Mouse (Mus musculus): ENCODE measurements around the gene Rps12-ps3. TPM values are rescaled to one million over a fixed set of nuclear protein-coding genes. Genes with fewer than 3 reads are reported as not detected.
A peak's percentile ranks its signal among the peaks of the same experiment; 100 is the strongest.

Rps12-ps3 gene
- polyA plus RNA-seq, 1 experiment from 2014 or later: 25.1 TPM

- Histone ChIP-seq H3K4me1 (replicated peaks; ENCODE audit: control insufficient read depth, insufficient read depth) (no peaks in the 10 kb centered on the region), H3K27me3 (ENCODE audit: control insufficient read depth, insufficient read depth, low read length) (no peaks in the 10 kb centered on the region), H3K4me2 (replicated peaks; ENCODE audit: low read depth) (no peak overlapping the region), H3K4me3 (ENCODE audit: low read depth, low read length) (no peak overlapping the region), H3K27ac (replicated peaks) (no peak overlapping the region), H3K9me3 (ENCODE audit: control insufficient read depth, low read length) (no peaks in the 10 kb centered on the region), H3K9ac (ENCODE audit: low read length) (no peak overlapping the region), H3K36me3 (ENCODE audit: control insufficient read depth, insufficient read depth, low read length) (no peaks in the 10 kb centered on the region)
- no peak for DNase-seq (ENCODE audit: low spot score)
- WGBS: 82% methylated on average over 3 of the region's 3 CpGs
- no peak for ATAC-seq (ENCODE audit: low FRiP score, low TSS enrichment)
- TF ChIP-seq EP300 (optimal IDR thresholded peaks at IDR 0.05): no peak
- no peak for TF ChIP-seq CTCF (IDR thresholded peaks at IDR 0.05; ENCODE audit: low read depth)
Measured at GRCm38 (mm10) chr19:59337872-59338681, 16.0 kb downstream of the Rps12-ps3 start.

DNA sequence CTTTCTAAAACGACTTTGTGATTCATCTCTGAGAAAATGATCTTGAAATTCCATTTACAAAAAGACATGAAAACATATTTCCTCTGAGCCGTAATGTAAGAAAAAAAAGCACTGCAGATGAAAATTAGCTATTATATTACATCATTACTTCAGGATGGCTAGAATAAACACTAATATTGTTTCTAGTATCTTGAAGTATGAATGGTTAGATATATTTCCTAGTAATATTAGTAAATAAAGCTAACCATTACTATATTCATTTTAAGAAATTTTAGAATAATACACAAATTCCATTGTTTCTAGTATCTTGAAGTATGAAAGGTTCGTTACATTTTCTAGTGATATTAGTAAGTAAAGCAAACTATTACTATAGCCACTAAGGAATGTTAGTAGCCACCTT, 17.8 kb downstream of the Rps12-ps3 start:
- H3K27me3 ChIP-seq (ENCODE audit: control insufficient read depth, insufficient read depth, low read length): no peaks in the 10 kb centered on the region
- no peak overlapping the region for H3K27ac ChIP-seq (replicated peaks)
- WGBS: 66% methylated on average over 3 of the region's 3 CpGs
- TF ChIP-seq EP300 (optimal IDR thresholded peaks at IDR 0.05) (no peak), CTCF (IDR thresholded peaks at IDR 0.05; ENCODE audit: low read depth) (no peak)
- no peak for DNase-seq (ENCODE audit: low spot score)
- no peak for ATAC-seq (ENCODE audit: low FRiP score, low TSS enrichment)
- H3K9me3 ChIP-seq (ENCODE audit: control insufficient read depth, low read length): no peaks in the 10 kb centered on the region
- H3K4me3 ChIP-seq (ENCODE audit: low read depth, low read length): no peak overlapping the region
- no peak overlapping the region for H3K9ac ChIP-seq (ENCODE audit: low read length)
- no peaks in the 10 kb centered on the region; the same call in 1 of the 2 replicates for H3K4me1 ChIP-seq (replicated peaks; ENCODE audit: control insufficient read depth, insufficient read depth)
- no peak overlapping the region for H3K4me2 ChIP-seq (replicated peaks; ENCODE audit: low read depth)
- no peaks in the 10 kb centered on the region for H3K36me3 ChIP-seq (ENCODE audit: control insufficient read depth, insufficient read depth, low read length)

DNA sequence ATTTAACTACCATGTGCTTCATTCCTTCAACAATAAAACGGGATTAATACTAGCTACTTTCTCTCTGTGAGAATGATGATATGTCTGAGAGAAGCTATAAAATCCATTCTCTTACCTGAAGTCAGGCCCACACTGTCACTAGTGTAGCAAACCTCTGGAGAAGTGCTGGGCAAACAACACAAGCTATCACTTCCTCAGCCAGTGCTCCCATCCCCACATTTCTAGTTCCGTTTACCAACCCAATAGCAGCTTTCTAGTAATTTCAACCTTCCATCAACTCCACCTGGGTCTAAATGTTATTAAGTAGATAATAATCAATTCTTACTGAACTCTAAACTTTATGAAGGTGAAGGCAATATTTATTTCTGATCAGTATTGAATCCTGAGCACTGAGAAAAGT, 20.9 kb downstream of the Rps12-ps3 start:
- WGBS: 45% methylated on average over 2 of the region's 2 CpGs
- DNase-seq (ENCODE audit: low spot score) (no peak), ATAC-seq (ENCODE audit: low FRiP score, low TSS enrichment) (no peak)
- H3K27ac ChIP-seq (replicated peaks): no peak overlapping the region
- no peaks in the 10 kb centered on the region for H3K36me3 ChIP-seq (ENCODE audit: control insufficient read depth, insufficient read depth, low read length)
- no peaks in the 10 kb centered on the region for H3K27me3 ChIP-seq (ENCODE audit: control insufficient read depth, insufficient read depth, low read length)
- H3K4me1 ChIP-seq (replicated peaks; ENCODE audit: control insufficient read depth, insufficient read depth): no peaks in the 10 kb centered on the region; the same call in 1 of the 2 replicates
- H3K9ac ChIP-seq (ENCODE audit: low read length): no peak overlapping the region
- no peaks in the 10 kb centered on the region for H3K9me3 ChIP-seq (ENCODE audit: control insufficient read depth, low read length)
- no peak for TF ChIP-seq EP300 (optimal IDR thresholded peaks at IDR 0.05)
- TF ChIP-seq CTCF (IDR thresholded peaks at IDR 0.05; ENCODE audit: low read depth): no peak
- H3K4me3 ChIP-seq (ENCODE audit: low read depth, low read length): 0 out of 2 replicates have a peak overlapping the region, but pooled peaks have one; percentile 94
- H3K4me2 ChIP-seq (replicated peaks; ENCODE audit: low read depth): peak overlapping the region; percentile 95

- peak overlapping the region; percentile 90; the same call in 1 of the 2 replicates for H3K27ac ChIP-seq (replicated peaks)
- no peak for TF ChIP-seq EP300 (optimal IDR thresholded peaks at IDR 0.05)
- no peak for TF ChIP-seq CTCF (IDR thresholded peaks at IDR 0.05; ENCODE audit: low read depth)
- no peaks in the 10 kb centered on the region; the same call in 1 of the 2 replicates for H3K4me1 ChIP-seq (replicated peaks; ENCODE audit: control insufficient read depth, insufficient read depth)
- no peaks in the 10 kb centered on the region for H3K27me3 ChIP-seq (ENCODE audit: control insufficient read depth, insufficient read depth, low read length)
- WGBS: 0% methylated on average over 14 of the region's 14 CpGs
- peak overlapping the region; percentile 94 for H3K4me3 ChIP-seq (ENCODE audit: low read depth, low read length)
- no peaks in the 10 kb centered on the region for H3K36me3 ChIP-seq (ENCODE audit: control insufficient read depth, insufficient read depth, low read length)
- no peaks in the 10 kb centered on the region for H3K9me3 ChIP-seq (ENCODE audit: control insufficient read depth, low read length)
- H3K9ac ChIP-seq (ENCODE audit: low read length): peak overlapping the region; percentile 88
- ATAC-seq (ENCODE audit: low FRiP score, low TSS enrichment) (peak; percentile 16; the same call in 1 of the 2 replicates), DNase-seq (ENCODE audit: low spot score) (peak; percentile 38)
- peak overlapping the region; percentile 95 for H3K4me2 ChIP-seq (replicated peaks; ENCODE audit: low read depth)
Measured at GRCm38 (mm10) chr19:59344304-59344711, 22.2 kb downstream of the Rps12-ps3 start.

DNA sequence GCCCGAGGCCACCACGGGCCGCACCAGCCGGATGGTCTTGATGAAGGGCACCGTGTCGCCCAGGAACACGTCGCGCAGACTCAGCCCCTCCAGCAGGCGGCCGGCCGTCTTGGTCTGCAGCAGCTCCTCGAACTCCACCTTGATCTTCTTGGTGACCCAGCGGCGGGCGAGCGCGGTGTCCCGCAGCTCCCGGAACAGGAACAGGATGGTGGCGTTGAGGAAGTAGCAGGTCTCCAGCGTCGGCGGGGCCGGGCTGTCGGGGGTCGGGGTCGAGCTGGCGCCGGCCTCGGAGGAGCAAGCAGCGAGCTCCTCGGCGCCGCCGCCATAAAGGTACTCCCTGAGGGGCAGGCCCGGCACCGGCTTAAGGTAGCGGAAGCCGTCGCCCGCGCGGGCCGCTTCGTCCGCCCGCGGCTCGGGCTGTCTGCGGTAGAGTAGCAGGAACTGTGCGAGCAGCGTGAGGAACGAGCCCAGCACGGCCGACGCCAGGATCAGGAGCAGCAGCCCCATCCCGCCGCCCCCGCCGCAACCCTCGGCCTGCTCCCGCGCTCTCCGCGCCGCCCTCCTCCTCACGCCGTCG, 23.1 kb downstream of the Rps12-ps3 start:
- H3K4me3 ChIP-seq (ENCODE audit: low read depth, low read length): peak overlapping the region; percentile 94
- TF ChIP-seq EP300 (optimal IDR thresholded peaks at IDR 0.05) (no peak), CTCF (IDR thresholded peaks at IDR 0.05; ENCODE audit: low read depth) (peak; percentile 53; the same call in 1 of the 2 replicates)
- H3K27me3 ChIP-seq (ENCODE audit: control insufficient read depth, insufficient read depth, low read length): no peaks in the 10 kb centered on the region
- WGBS: 0% methylated on average over 46 of the region's 70 CpGs
- peak; percentile 65 for ATAC-seq (ENCODE audit: low FRiP score, low TSS enrichment)
- peak; percentile 73 for DNase-seq (ENCODE audit: low spot score)
- H3K27ac ChIP-seq (replicated peaks): peak overlapping the region; percentile 90
- no peaks in the 10 kb centered on the region for H3K9me3 ChIP-seq (ENCODE audit: control insufficient read depth, low read length)
- H3K4me2 ChIP-seq (replicated peaks; ENCODE audit: low read depth): peak overlapping the region; percentile 95
- H3K4me1 ChIP-seq (replicated peaks; ENCODE audit: control insufficient read depth, insufficient read depth): no peaks in the 10 kb centered on the region; the same call in 1 of the 2 replicates
- H3K36me3 ChIP-seq (ENCODE audit: control insufficient read depth, insufficient read depth, low read length): no peaks in the 10 kb centered on the region
- peak overlapping the region; percentile 88 for H3K9ac ChIP-seq (ENCODE audit: low read length)
